Mouse (Mus musculus) central nervous system, embryonic 11.5 days (tissue): ENCODE measurements around the gene Fkbpl. TPM values are rescaled to one million over a fixed set of nuclear protein-coding genes. Genes with fewer than 3 reads are reported as not detected.

Source experiments
- polyA plus RNA-seq: library from polyadenylated mRNA; depleted of rRNA; stranded (reverse); fragments of >200 nt; gene quantifications from 2 replicates; pipeline ENCODE4 v1.2.3, GENCODE M21; 2012; rRNA removed

Gene Fkbpl
- polyA plus RNA-seq: 5.1 and 6.5 TPM in 2 replicates

DNA sequence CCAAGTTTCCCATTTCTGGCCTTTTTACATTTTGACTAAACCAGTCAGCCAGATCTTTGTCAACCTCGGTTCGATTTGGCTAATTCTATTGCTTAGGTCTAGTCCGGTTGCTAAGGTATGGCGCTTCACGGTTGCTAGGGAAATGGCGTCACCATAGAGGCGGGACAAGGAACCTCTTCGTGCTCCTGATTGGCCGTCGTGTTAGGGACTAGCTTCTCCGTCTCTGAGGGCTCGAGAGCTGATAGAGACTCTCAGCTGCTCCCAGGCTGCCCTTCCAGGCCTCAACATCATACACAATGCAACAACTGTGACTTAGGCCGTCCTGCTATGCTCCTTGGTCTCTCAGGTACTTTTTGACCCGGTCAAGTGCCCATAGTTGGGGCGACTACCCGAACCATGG, at the start of gene Fkbpl:
Gene Fkbpl (plus strand): TSS at position 157 of the 400 bp plus-strand sequence.

DNA sequence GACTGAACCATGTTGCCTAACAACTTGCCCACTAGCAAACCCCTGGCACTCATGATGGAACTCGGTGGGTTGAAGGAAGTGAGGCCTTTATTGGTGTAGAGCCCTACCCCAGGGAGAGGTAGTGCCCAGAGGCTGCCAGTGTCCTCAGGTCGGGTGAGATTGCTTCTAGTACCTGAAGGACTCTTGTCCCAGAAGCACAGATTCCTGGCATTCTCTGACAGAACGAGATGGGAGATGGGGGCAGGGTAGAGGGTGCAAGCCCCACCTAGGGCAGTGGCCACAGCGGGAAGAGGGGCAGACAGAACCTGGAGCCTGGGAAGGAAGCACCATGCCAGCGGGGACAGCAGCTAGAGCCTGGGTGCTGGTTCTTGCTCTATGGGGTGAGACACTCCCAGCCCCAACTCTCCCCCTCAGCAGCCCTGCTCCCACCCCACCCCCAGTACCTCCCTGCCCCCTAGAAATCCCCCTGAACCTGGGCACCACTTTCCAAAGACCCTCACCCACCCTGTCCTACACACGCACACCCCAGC, 46.9 kb upstream of the Fkbpl start, which contains the start of gene Ager:
Gene Ager (plus strand): TSS at position 297 of the 530 bp plus-strand sequence.

DNA sequence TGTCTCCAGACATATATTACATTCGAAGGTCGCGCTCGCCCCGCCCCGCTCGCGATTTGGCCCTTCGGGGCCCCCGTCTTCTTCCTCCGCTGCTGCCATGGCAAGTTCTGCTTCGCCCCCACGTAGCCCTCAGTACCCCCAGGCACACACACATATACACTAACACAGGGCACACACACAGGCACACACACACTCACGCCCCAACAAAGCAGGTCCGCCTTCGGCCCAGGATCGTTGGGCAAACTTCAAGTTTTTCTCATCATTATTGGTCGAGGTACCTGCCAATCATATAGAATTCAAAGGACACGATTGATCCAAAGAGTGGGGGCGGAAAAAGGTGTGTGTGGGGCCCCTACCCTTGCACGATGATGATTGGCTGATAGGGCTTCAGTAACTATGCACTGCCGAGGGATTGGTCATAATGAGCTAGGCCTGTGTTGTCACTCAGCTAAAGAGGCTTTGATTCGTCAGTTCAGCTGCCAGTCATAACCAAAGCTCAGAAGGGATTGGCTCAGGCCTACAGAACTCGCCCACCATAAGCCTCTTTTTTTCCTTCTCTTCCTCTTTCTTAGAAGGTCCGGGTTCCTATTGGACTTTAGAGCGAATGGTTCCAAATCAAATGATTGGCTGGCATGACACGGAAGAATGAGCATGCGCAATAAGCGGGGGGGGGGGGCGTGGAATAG, 41.0 kb upstream of the Fkbpl start, which contains the start of gene Rnf5:
Gene Rnf5 (minus strand): TSS at position 316 of the 686 bp plus-strand sequence.

DNA sequence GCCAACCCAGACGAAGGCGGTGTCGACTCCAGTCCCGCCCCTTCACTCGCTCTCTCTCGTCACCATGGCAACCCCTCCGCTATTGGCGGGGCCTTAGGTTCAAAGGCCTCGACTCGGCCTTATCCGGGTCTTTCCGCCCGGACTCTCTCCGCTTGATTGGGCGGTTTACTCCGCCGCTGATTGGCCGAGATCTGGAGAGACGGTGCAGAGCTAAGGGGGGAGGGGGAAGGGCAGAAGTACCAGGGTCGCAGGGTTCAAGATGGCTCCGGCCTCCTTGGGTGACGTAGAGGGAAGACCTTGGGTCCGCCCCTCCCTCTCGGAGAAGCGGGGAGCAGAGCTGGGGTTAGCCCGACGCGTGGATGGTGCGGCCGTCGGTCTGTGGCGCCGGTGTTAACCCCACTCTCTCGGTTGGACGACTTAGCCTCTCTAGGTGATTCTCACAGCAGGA, 40.5 kb upstream of the Fkbpl start, which contains the start of gene Agpat1:
Gene Agpat1 (plus strand): TSS at position 202 of the 448 bp plus-strand sequence.

DNA sequence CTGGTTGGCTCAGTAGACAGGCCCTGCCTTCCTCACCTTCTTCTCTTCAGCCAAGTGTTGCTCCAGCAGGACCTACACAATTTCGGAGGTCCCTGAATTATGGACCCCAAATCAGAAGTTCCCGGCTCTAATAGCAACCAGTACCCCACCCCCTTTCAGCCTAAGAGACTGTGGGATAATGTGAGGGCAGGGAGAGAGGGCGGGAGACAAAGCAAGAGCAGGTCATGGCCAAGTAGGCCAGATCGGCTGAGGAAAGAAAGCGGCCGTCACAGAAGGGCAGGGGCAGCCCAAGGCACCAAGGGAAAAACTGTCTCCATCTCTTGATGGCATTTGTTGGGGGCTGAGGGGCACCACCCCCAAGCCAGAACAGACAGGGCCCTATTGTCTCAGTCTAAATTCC, 28.7 kb upstream of the Fkbpl start, which contains the start of gene Egfl8:
Gene Egfl8 (minus strand): TSS at position 101 of the 400 bp plus-strand sequence.

DNA sequence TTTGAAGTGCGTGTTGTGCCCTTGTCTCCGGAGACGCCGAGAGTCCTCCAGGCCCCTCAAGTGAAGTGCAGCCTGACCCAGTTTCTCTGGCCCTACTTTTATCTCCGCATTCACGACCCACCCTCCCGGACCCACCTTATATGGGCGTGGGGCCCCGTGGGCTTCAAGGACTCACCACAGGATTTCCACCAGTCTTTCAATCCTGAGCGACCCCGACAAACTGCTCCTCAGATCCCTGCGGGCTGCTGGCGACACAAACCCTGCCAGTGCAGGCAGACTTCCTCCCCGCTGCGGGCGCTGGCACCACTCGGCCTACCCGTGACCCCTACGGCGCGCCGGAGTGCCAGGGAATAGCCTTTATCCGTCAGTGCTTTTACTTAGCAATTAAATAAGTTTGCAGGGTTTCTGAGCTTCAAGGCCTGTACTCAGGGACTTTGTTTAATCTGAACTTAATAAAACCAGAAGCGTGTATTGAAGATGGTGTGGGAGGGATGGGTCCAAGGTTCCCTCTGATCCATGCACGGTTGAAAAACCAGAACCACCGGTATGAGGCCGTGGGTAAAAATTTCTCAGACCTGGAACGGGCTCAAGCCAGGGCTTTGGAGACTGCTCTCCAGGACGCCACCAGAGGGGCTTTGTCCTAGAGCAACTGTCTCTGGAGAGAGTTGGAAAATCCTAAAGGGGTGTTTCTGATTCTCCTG, 16.5 kb upstream of the Fkbpl start, which contains the start of gene Ppt2:
Gene Ppt2 (minus strand): TSS at position 568 of the 701 bp plus-strand sequence.

DNA sequence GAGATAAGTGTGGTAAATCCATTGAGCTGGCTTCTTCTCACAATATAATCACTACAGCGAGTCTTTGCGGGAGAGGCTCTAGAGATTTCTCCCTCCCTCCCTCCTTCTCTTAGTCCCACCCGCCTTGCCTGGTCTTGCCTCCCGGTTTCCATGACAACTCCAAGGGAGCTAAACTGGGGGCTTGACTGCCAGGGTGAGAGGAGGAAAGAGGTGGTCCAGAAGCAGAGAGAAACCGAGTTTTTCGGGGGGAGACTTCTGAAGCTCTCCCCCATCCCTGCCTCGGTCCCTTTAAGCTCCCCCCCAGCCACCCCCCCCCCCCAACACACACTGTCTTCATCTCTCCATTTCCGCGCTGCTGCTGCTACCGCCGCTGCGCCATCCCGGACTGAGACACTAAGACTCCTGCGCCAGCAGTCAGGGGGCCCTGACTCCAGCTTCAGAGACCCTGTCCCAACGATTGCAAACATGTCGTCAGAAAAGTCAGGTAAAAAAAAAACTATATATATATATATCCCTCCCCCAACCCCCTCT, 15.3 kb upstream of the Fkbpl start, which contains the start of gene Prrt1:
Gene Prrt1 (plus strand): TSS at position 313 of the 531 bp plus-strand sequence.

DNA sequence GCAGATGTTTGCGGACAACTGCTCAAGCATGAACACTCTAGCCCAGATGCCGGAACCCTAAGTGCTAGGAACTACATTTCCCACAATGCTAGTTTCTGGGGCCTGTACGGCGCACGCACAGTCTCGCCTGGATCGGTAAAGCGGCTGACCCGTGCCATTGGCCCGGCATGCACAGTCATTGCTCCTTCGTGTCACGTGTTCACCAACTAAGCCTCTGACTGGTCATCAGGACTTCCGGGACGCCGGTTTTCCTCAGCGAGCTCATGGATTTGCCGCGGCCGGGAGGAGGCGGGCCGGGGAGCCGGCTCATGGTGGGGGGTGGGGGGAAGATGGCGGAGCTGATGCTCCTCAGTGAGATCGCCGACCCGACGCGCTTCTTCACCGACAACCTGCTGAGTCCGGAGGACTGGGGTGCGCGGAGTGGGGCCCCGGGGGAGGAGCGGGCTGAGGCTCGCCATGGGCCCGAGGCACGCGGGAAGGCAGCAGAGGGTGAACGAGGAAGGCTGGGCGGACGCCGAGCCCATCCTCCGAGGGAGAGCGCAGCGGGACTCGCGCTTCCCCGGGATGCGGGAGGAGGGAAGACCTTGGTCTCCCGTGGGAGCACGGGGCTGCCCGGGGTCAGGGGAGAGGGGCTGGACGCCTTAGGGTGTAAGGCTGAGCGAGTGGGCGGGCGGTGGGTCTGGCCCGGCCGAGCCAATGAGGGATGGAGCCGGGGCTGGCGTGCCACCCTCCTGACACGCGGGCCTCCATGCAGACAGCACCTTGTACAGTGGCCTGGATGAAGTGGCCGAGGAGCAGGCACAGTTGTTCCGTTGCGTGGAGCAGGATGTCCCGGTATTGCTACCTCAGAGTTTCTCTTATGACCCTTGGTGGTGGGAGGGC, 2.6 kb downstream of the Fkbpl start, which contains the start of gene Atf6b:
Gene Atf6b (plus strand): TSS at position 241 of the 882 bp plus-strand sequence.

DNA sequence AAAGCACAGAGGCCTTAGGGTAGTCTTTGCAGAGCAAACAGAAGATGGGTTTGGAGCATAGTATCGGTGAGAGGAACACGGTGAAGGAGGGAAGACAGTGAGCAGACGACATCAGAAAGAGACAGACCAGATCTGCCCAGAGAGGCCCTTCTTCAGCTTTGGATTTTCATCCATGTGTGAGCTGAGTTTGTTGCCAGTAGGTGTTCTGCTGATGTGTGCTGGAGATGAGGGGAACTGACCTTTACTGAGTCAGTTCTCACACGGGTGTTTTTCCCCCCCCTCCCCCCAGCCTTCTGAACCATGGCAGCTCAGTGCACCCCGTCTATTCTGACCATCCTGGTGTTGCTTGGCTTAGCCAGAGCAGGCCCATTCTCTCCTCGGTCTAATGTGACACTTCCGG, 25.7 kb downstream of the Fkbpl start, which contains the start of gene Tnxb:
Gene Tnxb (plus strand): TSS at position 301 of the 400 bp plus-strand sequence.

Other genes with a start within 250 kb of the Fkbpl start
- gene BC051142, start 245.9 kb upstream of the Fkbpl start, polyA plus RNA-seq: 4.8 and 7.0 TPM in 2 replicates
- gene Btnl4, start 167.4 kb upstream of the Fkbpl start, polyA plus RNA-seq: not detected in 2 replicates
- not detected in 2 replicates for gene Btnl6, start 127.4 kb upstream of the Fkbpl start, polyA plus RNA-seq
- gene Notch4, start 80.5 kb upstream of the Fkbpl start, polyA plus RNA-seq: 12.7 and 23.2 TPM in 2 replicates
- 3.7 and 6.2 TPM in 2 replicates for gene Gpsm3, start 55.0 kb upstream of the Fkbpl start, polyA plus RNA-seq
- 163 and 174 TPM in 2 replicates for gene Pbx2, start 53.5 kb upstream of the Fkbpl start, polyA plus RNA-seq
- gene Ager, start 46.9 kb upstream of the Fkbpl start, polyA plus RNA-seq: 12.3 and 15.5 TPM in 2 replicates
- 146 and 186 TPM in 2 replicates for gene Rnf5, start 41.1 kb upstream of the Fkbpl start, polyA plus RNA-seq
- gene Agpat1, start 40.5 kb upstream of the Fkbpl start, polyA plus RNA-seq: 91.7 and 142 TPM in 2 replicates
- gene Egfl8, start 28.8 kb upstream of the Fkbpl start, polyA plus RNA-seq: 6.8 and 9.5 TPM in 2 replicates
- 18.8 and 23.6 TPM in 2 replicates for gene Ppt2, start 16.3 kb upstream of the Fkbpl start, polyA plus RNA-seq
- 7.1 and 9.7 TPM in 2 replicates for gene Prrt1, start 15.2 kb upstream of the Fkbpl start, polyA plus RNA-seq
- gene Atf6b, start 2.4 kb downstream of the Fkbpl start, polyA plus RNA-seq: 59.4 and 71.2 TPM in 2 replicates
- gene Tnxb, start 25.8 kb downstream of the Fkbpl start, polyA plus RNA-seq: 0.06 and 0.09 TPM in 2 replicates
- gene C4b, start 99.1 kb downstream of the Fkbpl start, polyA plus RNA-seq: 0.05 and 0.07 TPM in 2 replicates
- gene Cyp21a1, start 159.8 kb downstream of the Fkbpl start, polyA plus RNA-seq: 0.04 TPM in 2 replicates
- 46.3 and 66.7 TPM in 2 replicates for gene Stk19, start 192.2 kb downstream of the Fkbpl start, polyA plus RNA-seq
- 70.9 and 71.2 TPM in 2 replicates for gene Dxo, start 192.3 kb downstream of the Fkbpl start, polyA plus RNA-seq
- gene Skiv2l, start 205.4 kb downstream of the Fkbpl start, polyA plus RNA-seq: 65.5 and 77.4 TPM in 2 replicates
- 94.0 and 142 TPM in 2 replicates for gene Nelfe, start 205.6 kb downstream of the Fkbpl start, polyA plus RNA-seq
- gene Cfb, start 217.8 kb downstream of the Fkbpl start, polyA plus RNA-seq: 1.9 and 6.9 TPM in 2 replicates
- 73.5 and 98.0 TPM in 2 replicates for gene Zbtb12, start 234.7 kb downstream of the Fkbpl start, polyA plus RNA-seq
- not detected in 2 replicates for gene Gm20547, start 237.3 kb downstream of the Fkbpl start, polyA plus RNA-seq